Mouse (Mus musculus) cortical plate, adult 2 months (tissue): Measurements from ENCODE around the gene Olfr1219.

Source experiments
- CTCF ChIP-seq: fragments of 200-500 bp; IDR thresholded peaks from 2 replicates; pipeline ENCODE4 v1.5.1; 2011; ENCODE audit warnings: mild to moderate bottlenecking, control low read depth, low read length; ENCODE audit not compliant: insufficient read depth; ENCODE audit errors: extremely low read depth
- POLR2A ChIP-seq: fragments of 200-500 bp; IDR thresholded peaks from 2 replicates; pipeline ENCODE4 v1.6.1; 2011; ENCODE audit warnings: mild to moderate bottlenecking, low read length, control low read depth; ENCODE audit not compliant: insufficient read depth; ENCODE audit errors: extremely low read depth

DNA sequence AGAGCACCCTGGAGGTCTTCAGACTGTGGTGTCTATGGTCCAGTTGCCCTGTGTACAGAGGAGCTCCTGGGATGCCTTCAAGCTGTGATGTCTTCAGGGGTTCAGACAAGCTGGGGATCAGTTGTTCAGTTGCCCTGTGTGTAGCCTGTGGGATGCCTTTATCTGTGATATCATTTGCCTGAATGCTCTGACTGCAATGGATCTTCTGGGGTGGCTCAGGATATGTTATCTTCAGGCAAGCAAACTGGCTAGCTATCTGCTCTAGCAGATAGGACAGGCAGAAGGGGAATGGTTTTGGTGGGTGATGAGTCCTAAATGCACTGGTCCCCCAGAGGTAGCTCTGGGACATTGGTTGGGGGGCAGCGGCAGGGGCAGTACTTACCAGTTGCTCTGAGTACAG, 10.5 kb upstream of the Olfr1219 start:
- TF ChIP-seq POLR2A = no peak
- TF ChIP-seq CTCF = no peak
